Mouse (Mus musculus): Measurements from ENCODE around the gene Stac. TPM values are rescaled to one million over a fixed set of nuclear protein-coding genes. Genes with fewer than 3 reads are reported as not detected.
A peak's percentile ranks its signal among the peaks of the same experiment; 100 is the strongest.

Stac gene
- polyA plus RNA-seq, 1 experiment, result 1.3 TPM

GRCm38 (mm10) chr9:111563226-111563625, 126.9 kb downstream of the Stac start:
- H3K4me3 ChIP-seq (ENCODE audit: insufficient read depth, low read length), result no peak overlapping the region
- H3K4me1 ChIP-seq (ENCODE audit: control insufficient read depth, insufficient read depth, low read length), result no peaks in the 10 kb centered on the region
- H3K27ac ChIP-seq (ENCODE audit: insufficient read depth, low read length), result no peak overlapping the region
- TF ChIP-seq POLR2A (IDR thresholded peaks at IDR 0.05; ENCODE audit: low read depth, low read length) (no peak), CTCF (IDR thresholded peaks at IDR 0.05; ENCODE audit: borderline replicate concordance, insufficient read depth, low read length) (no peak)

- Histone ChIP-seq H3K4me3 (ENCODE audit: insufficient read depth, low read length) (no peak overlapping the region), H3K27ac (ENCODE audit: insufficient read depth, low read length) (no peak overlapping the region), H3K4me1 (ENCODE audit: control insufficient read depth, insufficient read depth, low read length) (no peaks in the 10 kb centered on the region)
- TF ChIP-seq POLR2A (IDR thresholded peaks at IDR 0.05; ENCODE audit: low read depth, low read length) (no peak), CTCF (IDR thresholded peaks at IDR 0.05; ENCODE audit: borderline replicate concordance, insufficient read depth, low read length) (no peak)
Measured at GRCm38 (mm10) chr9:111562217-111562988, 127.7 kb downstream of the Stac start.

- no peak for TF ChIP-seq CTCF (IDR thresholded peaks at IDR 0.05; ENCODE audit: borderline replicate concordance, insufficient read depth, low read length)
- no peak for TF ChIP-seq POLR2A (IDR thresholded peaks at IDR 0.05; ENCODE audit: low read depth, low read length)
- Histone ChIP-seq H3K4me1 (ENCODE audit: control insufficient read depth, insufficient read depth, low read length) (no peaks in the 10 kb centered on the region), H3K27ac (ENCODE audit: insufficient read depth, low read length) (no peak overlapping the region), H3K4me3 (ENCODE audit: insufficient read depth, low read length) (no peak overlapping the region)
Measured at GRCm38 (mm10) chr9:111556699-111557098, 133.4 kb downstream of the Stac start.

GRCm38 (mm10) chr9:111552865-111553264, 137.3 kb downstream of the Stac start:
- Histone ChIP-seq H3K4me3 (ENCODE audit: insufficient read depth, low read length) (no peak overlapping the region), H3K27ac (ENCODE audit: insufficient read depth, low read length) (no peak overlapping the region), H3K4me1 (ENCODE audit: control insufficient read depth, insufficient read depth, low read length) (no peaks in the 10 kb centered on the region)
- TF ChIP-seq CTCF (IDR thresholded peaks at IDR 0.05; ENCODE audit: borderline replicate concordance, insufficient read depth, low read length), result no peak
- TF ChIP-seq POLR2A (IDR thresholded peaks at IDR 0.05; ENCODE audit: low read depth, low read length), result no peak

- Histone ChIP-seq H3K27ac (ENCODE audit: insufficient read depth, low read length) (no peak overlapping the region), H3K4me3 (ENCODE audit: insufficient read depth, low read length) (no peak overlapping the region), H3K4me1 (ENCODE audit: control insufficient read depth, insufficient read depth, low read length) (no peaks in the 10 kb centered on the region)
- TF ChIP-seq CTCF (IDR thresholded peaks at IDR 0.05; ENCODE audit: borderline replicate concordance, insufficient read depth, low read length), result peak; percentile 59; the same call in 1 of the 2 replicates
- TF ChIP-seq POLR2A (IDR thresholded peaks at IDR 0.05; ENCODE audit: low read depth, low read length), result no peak
Measured at GRCm38 (mm10) chr9:111551461-111552190, 138.5 kb downstream of the Stac start.

- H3K4me1 ChIP-seq (ENCODE audit: control insufficient read depth, insufficient read depth, low read length), result no peaks in the 10 kb centered on the region
- H3K4me3 ChIP-seq (ENCODE audit: insufficient read depth, low read length), result no peak overlapping the region
- H3K27ac ChIP-seq (ENCODE audit: insufficient read depth, low read length), result no peak overlapping the region
- TF ChIP-seq CTCF (IDR thresholded peaks at IDR 0.05; ENCODE audit: borderline replicate concordance, insufficient read depth, low read length), result no peak
- no peak for TF ChIP-seq POLR2A (IDR thresholded peaks at IDR 0.05; ENCODE audit: low read depth, low read length)
Measured at GRCm38 (mm10) chr9:111550963-111551321, 139.2 kb downstream of the Stac start.

- no peak overlapping the region for H3K27ac ChIP-seq (ENCODE audit: insufficient read depth, low read length)
- no peaks in the 10 kb centered on the region for H3K4me1 ChIP-seq (ENCODE audit: control insufficient read depth, insufficient read depth, low read length)
- H3K4me3 ChIP-seq (ENCODE audit: insufficient read depth, low read length), result no peak overlapping the region
- TF ChIP-seq CTCF (IDR thresholded peaks at IDR 0.05; ENCODE audit: borderline replicate concordance, insufficient read depth, low read length) (no peak), POLR2A (IDR thresholded peaks at IDR 0.05; ENCODE audit: low read depth, low read length) (no peak)
Measured at GRCm38 (mm10) chr9:111550281-111550962, 139.7 kb downstream of the Stac start.

GRCm38 (mm10) chr9:111542663-111543062, 147.5 kb downstream of the Stac start:
- Histone ChIP-seq H3K4me3 (ENCODE audit: insufficient read depth, low read length) (no peak overlapping the region), H3K4me1 (ENCODE audit: control insufficient read depth, insufficient read depth, low read length) (no peaks in the 10 kb centered on the region), H3K27ac (ENCODE audit: insufficient read depth, low read length) (no peak overlapping the region)
- TF ChIP-seq CTCF (IDR thresholded peaks at IDR 0.05; ENCODE audit: borderline replicate concordance, insufficient read depth, low read length) (no peak), POLR2A (IDR thresholded peaks at IDR 0.05; ENCODE audit: low read depth, low read length) (no peak)

GRCm38 (mm10) chr9:111535445-111536064, 154.6 kb downstream of the Stac start:
- no peaks in the 10 kb centered on the region for H3K4me1 ChIP-seq (ENCODE audit: control insufficient read depth, insufficient read depth, low read length)
- H3K4me3 ChIP-seq (ENCODE audit: insufficient read depth, low read length), result no peak overlapping the region
- TF ChIP-seq POLR2A (IDR thresholded peaks at IDR 0.05; ENCODE audit: low read depth, low read length) (no peak), CTCF (IDR thresholded peaks at IDR 0.05; ENCODE audit: borderline replicate concordance, insufficient read depth, low read length) (no peak)
- H3K27ac ChIP-seq (ENCODE audit: insufficient read depth, low read length), result no peak overlapping the region
